Mouse (Mus musculus) kidney, adult 2 months (tissue): ENCODE measurements around the gene Snrpb2. TPM values are rescaled to one million over a fixed set of nuclear protein-coding genes. Genes with fewer than 3 reads are reported as not detected.

ENCODE experiments used
- DNase-seq: peaks from one replicate; pipeline ENCODE4 v3.0.0; 2021
- H3K27ac ChIP-seq: fragments of 200-500 bp; 2 replicates; pipeline ENCODE4 v1.5.1; 2012; ENCODE audit warnings: low read depth, low read length, control low read depth, inconsistent platforms; ENCODE audit not compliant: insufficient read depth
- H3K27me3 ChIP-seq: fragments of 200-500 bp; replicated peaks from 2 replicates; pipeline ENCODE4 v1.6.1; 2012; ENCODE audit warnings: mild to moderate bottlenecking, moderate library complexity, low read length, inconsistent platforms; ENCODE audit not compliant: control insufficient read depth, insufficient read depth
- H3K36me3 ChIP-seq: fragments of 200-500 bp; 2 replicates; pipeline ENCODE4 v1.6.1; 2012; ENCODE audit warnings: mild to moderate bottlenecking, moderate library complexity, low read length, inconsistent platforms; ENCODE audit not compliant: control insufficient read depth, insufficient read depth
- H3K4me1 ChIP-seq: fragments of 200-500 bp; 2 replicates; pipeline ENCODE4 v1.6.1; 2011; ENCODE audit warnings: low read length; ENCODE audit not compliant: control insufficient read depth, insufficient read depth
- H3K4me3 ChIP-seq: fragments of 200-500 bp; 2 replicates; pipeline ENCODE4 v1.5.1; 2011; ENCODE audit warnings: mild to moderate bottlenecking, low read depth, low read length, control low read depth; ENCODE audit not compliant: insufficient read depth
- CTCF ChIP-seq: fragments of 200-500 bp; conservative IDR thresholded peaks from 2 replicates; pipeline ENCODE4 v1.5.1; 2011; ENCODE audit warnings: low read depth, mild to moderate bottlenecking, control low read depth, low read length, moderate library complexity, mixed read lengths; ENCODE audit not compliant: insufficient read depth, insufficient read length
- POLR2A ChIP-seq: fragments of 200-500 bp; IDR thresholded peaks from one replicate; pipeline ENCODE4 v1.6.1; 2011; ENCODE audit warnings: low read depth, low read length, control low read depth
- WGBS: fragments of 180-500 bp; shearing (Covaris S2); methylation state at CpG from one replicate; pipeline ENCODE4 v1.1.7; 2018; 5-methylcytosine and 5-hydroxymethylcytosine counted together
- polyA plus RNA-seq: library from polyadenylated mRNA; depleted of rRNA; stranded (reverse); fragments of >200 nt; gene quantifications from 2 replicates; pipeline ENCODE4 v1.2.3, GENCODE M21; 2012; rRNA removed

Gene Snrpb2
- polyA plus RNA-seq, 1 experiment: 5.3 TPM

GRCm38 (mm10) chr2:143094761-143095160 is 31.9 kb downstream of the Snrpb2 start:
- no peak for DNase-seq
- H3K4me1 ChIP-seq: no peaks in the 10 kb centered on the region
- H3K36me3 ChIP-seq: no peaks in the 10 kb centered on the region
- 58% methylated on average over 6 of the region's 6 CpGs for WGBS
- no peak overlapping the region for H3K27ac ChIP-seq
- no peaks in the 10 kb centered on the region; the same call in 1 of the 2 replicates for H3K27me3 ChIP-seq
- H3K4me3 ChIP-seq: no peak overlapping the region
- TF ChIP-seq POLR2A: no peak
- TF ChIP-seq CTCF: no peak

DNA sequence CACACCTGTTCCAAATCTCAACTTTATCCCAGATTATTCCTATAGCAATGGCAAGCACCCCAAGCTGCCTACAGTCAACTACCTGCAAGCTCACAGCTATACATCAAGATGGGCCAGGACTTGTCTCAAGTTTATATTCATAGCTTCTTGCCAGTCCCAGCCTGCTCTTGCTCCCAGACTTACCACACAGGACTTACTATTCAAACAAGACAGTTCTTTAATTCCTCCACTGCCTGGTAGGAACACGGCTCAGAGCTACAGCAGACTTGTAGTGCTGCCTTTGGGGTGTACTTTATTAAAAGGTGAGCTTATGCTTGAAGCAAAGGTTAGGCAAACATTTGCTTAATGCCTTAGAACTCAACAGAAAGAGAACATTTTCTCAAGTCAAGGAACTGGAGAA is 34.3 kb downstream of the Snrpb2 start:
- Histone ChIP-seq H3K4me1 (no peaks in the 10 kb centered on the region), H3K36me3 (no peaks in the 10 kb centered on the region), H3K27me3 (no peaks in the 10 kb centered on the region; the same call in 1 of the 2 replicates), H3K27ac (no peak overlapping the region), H3K4me3 (no peak overlapping the region)
- TF ChIP-seq POLR2A: no peak
- TF ChIP-seq CTCF: no peak
- 69% methylated on average over 1 of the region's 1 CpGs for WGBS
- no peak for DNase-seq

DNA sequence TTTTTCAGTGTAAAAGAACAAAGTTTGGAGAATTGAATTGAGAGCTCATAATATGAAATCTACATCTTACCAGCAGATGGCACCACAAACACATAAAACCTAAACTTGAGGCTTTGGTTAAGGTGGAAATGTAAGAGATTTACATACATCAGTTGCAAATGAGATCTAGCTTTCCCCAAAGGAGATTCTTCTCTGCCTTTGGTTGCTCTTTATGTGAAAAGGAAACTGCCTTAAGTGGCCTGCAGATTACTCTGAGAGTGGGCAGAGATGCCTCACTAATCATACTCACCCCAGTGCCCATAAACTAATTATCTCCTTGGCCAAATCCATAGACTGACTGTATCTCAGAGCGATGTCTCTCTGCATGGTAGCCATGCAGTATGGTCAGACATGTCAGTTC is 51.0 kb downstream of the Snrpb2 start:
- Histone ChIP-seq H3K27ac (no peak overlapping the region), H3K36me3 (no peaks in the 10 kb centered on the region), H3K27me3 (no peaks in the 10 kb centered on the region), H3K4me3 (no peak overlapping the region), H3K4me1 (no peaks in the 10 kb centered on the region; the same call in 1 of the 2 replicates)
- WGBS: 83% methylated on average over 1 of the region's 1 CpGs
- TF ChIP-seq CTCF: peak; percentile 25; the same call in 1 of the 2 replicates
- no peak for TF ChIP-seq POLR2A
- DNase-seq: peak; percentile 28

DNA sequence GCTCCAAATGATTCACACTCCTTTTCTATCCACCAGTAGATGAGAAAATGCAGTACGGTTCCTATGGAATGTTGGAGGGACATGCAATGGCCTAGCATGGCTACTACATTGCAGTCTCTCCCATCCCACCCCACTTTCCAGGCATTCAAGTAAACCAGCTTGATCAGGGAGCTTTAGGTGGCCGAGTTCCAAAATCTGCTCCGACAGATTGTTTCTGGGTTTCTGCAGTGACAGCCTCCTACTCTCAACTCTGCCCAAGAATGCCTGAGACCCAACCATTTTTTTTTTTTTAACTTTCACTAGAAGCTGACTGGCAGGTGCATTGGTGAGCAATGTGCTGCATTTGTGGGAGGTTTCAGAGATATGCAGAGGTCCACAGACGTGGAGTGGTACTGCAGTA is 51.9 kb downstream of the Snrpb2 start:
- no peak for DNase-seq
- Histone ChIP-seq H3K27me3 (no peaks in the 10 kb centered on the region), H3K4me1 (no peaks in the 10 kb centered on the region; the same call in 1 of the 2 replicates), H3K27ac (no peak overlapping the region), H3K4me3 (no peak overlapping the region), H3K36me3 (no peaks in the 10 kb centered on the region)
- TF ChIP-seq POLR2A: no peak
- no peak for TF ChIP-seq CTCF
- WGBS: 61% methylated on average over 4 of the region's 4 CpGs

DNA sequence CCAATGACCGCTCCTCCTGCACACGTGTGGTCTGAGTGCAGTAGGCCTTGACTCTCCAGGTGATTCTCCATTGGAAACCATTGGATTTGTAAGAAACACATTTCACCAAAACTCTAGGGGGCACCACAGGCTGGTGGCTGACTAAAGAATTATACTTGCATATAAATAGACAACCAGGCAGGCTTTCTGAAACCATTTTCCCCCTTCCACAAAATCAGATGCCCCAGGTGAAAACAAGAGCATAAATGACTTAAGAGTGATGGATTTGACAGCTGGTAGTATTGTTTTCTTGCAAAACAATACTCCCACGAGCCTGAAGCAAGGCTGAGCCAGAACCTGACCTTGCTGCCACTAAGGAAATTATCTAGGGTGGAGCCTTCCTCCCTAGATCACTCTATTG is 54.6 kb downstream of the Snrpb2 start:
- WGBS: 56% methylated on average over 3 of the region's 3 CpGs

GRCm38 (mm10) chr2:143118221-143118620 is 55.4 kb downstream of the Snrpb2 start:
- Histone ChIP-seq H3K4me3 (no peak overlapping the region), H3K36me3 (no peaks in the 10 kb centered on the region), H3K27me3 (no peaks in the 10 kb centered on the region), H3K27ac (no peak overlapping the region), H3K4me1 (no peaks in the 10 kb centered on the region)
- no peak for TF ChIP-seq POLR2A
- TF ChIP-seq CTCF: no peak
- DNase-seq: no peak
- 55% methylated on average over 7 of the region's 7 CpGs for WGBS

More for the DNA sequence above, 54.6 kb downstream of the Snrpb2 start:
- Histone ChIP-seq H3K4me3 (no peak overlapping the region), H3K36me3 (no peaks in the 10 kb centered on the region), H3K27ac (no peak overlapping the region), H3K27me3 (no peaks in the 10 kb centered on the region), H3K4me1 (no peaks in the 10 kb centered on the region)
- no peak for TF ChIP-seq POLR2A
- TF ChIP-seq CTCF: no peak
- no peak for DNase-seq

Other genes with a start within 250 kb of the Snrpb2 start
- 25.9 and 28.5 TPM in 2 replicates for gene Kif16b, start 161.5 kb upstream of the Snrpb2 start, polyA plus RNA-seq
- gene Otor, start 15.4 kb downstream of the Snrpb2 start, polyA plus RNA-seq: not detected in 2 replicates